Mouse (Mus musculus) R1 (cell line): Measurements from ENCODE around the gene Ankfn1.

Experiments
- DNase-seq: peaks from one replicate; pipeline ENCODE4 v3.0.0-alpha.2; 2018; ENCODE audit warnings: low read depth, low spot score

Gene Ankfn1

GRCm38 (mm10) chr11:89777431-89777830, at the start of gene Ankfn1:
Gene Ankfn1 (minus strand): TSS chr11:89777653.
- no peak for DNase-seq

GRCm38 (mm10) chr11:89823661-89824446, 46.4 kb upstream of the Ankfn1 start:
- DNase-seq = no peak

DNA sequence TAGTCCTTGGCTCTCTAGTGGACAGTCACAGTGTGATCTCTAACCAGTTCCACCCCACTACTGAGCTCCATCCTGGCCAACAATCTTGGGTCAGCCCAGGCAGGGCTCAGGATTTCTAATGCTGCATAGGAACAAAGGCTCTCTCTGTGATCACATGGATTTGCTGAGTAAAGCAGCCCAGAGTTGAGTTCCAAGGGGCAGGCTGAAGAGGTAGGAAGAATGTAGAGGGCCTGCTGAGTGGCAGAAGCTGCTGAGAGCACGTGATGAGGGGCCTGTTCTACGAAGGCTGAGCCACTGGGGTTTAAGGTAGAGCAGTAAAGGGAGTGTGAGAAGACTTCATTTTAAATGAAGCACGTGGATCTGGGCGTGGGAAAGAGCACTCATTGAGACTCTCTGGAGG, 41.1 kb upstream of the Ankfn1 start:
- peak; percentile 8 for DNase-seq

DNA sequence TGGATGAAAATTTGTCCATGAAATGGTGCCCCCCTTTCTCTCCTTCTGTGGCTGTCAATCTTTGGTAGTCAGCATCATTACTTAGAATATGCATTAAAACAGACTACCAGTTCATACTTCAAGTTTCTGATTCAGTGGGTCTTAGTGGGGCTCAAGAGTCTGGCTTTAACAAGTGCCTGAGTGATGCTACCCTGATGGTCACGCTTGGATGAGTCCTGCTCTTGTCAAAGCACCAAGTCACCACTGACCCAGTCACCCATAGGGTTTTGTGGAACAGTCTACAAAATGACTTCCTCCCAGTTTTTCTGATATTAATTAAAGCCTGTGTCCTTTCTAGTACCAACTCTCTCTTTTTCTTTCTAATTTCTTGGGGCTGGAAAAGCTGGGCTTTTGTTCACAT, 34.0 kb upstream of the Ankfn1 start:
- no peak for DNase-seq

- DNase-seq = no peak
Observed at GRCm38 (mm10) chr11:89807998-89808397, 30.5 kb upstream of the Ankfn1 start.

- peak; percentile 3 for DNase-seq
Observed at GRCm38 (mm10) chr11:89804822-89805221, 27.4 kb upstream of the Ankfn1 start.

DNA sequence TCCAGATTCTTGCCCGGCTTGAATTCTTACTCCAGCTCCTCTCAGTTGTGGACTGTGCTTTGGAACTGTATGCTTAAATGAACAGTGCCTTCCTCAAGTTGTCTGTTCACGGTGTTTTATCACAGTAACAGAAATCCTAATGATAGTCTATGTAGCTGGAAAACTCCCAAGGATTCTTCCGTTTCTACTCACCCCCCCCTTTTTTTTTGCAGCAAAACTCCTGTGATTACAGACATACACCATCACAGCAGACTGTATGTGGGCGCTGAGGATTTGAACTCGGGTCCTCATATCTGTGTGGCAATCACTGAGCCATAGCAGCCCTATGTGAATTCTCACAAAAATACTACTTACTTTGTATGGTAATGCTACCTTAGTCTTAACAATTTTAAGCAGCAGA, 26.5 kb upstream of the Ankfn1 start:
- no peak for DNase-seq

DNA sequence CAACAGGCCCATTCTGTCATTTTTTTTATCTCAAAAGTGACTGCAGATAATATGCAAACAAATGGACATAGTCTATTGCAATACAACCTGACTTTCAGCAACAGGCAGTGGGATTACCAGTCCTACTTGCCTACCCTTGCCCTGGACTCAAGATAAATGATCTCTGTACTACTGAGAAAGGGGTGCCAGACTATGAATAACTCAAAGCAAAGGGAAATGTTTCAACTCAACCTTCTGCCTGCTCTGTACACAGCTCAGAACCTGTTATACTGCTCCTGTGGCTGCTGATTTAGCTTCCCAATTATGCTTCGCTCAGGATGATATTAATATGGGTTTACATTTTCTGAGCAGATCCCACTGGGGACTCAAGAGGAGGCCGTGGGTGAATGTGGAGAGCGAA, 15.3 kb upstream of the Ankfn1 start:
- no peak for DNase-seq

GRCm38 (mm10) chr11:89776070-89776469, 1.4 kb downstream of the Ankfn1 start:
- peak; percentile 86 for DNase-seq

- DNase-seq = no peak
Observed at GRCm38 (mm10) chr11:89774913-89775312, 2.5 kb downstream of the Ankfn1 start.

DNA sequence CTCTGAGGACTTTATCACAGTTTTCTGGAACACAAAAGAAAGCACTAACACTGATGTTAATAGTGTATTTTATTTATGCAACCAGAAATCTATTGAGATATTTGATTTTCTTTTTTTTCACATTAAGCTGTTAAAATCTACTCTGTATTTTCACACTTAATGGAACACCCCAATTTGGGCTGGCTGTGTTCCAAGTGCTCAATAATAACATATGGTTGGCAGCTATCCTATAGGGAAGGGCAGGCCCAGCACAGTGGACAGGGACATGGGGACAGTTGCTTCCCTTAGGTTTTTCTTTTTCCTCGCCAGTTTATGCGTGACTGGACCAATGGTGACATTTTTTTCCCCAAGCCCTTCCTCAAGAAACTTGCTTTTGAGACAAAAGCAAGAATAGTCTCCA, 4.5 kb downstream of the Ankfn1 start:
- no peak for DNase-seq

DNA sequence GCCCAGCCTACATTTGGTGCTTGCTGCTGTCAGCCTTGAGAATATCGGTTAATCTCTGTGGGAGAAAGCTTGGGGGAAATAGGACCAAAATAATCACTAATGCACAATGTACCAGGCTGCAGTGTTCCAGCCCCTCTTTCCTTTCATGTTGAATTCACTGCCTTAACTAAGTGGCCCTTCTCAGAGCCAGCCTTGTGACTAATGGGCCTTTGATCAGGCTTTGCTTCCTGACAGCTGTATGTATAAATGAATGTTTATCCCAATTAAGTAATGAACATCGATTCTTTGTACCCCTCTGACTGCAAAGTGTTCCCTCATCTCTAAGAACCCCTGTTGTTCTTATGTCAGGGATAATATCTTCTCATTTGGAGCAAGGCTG, 11.7 kb downstream of the Ankfn1 start:
- DNase-seq = no peak

DNA sequence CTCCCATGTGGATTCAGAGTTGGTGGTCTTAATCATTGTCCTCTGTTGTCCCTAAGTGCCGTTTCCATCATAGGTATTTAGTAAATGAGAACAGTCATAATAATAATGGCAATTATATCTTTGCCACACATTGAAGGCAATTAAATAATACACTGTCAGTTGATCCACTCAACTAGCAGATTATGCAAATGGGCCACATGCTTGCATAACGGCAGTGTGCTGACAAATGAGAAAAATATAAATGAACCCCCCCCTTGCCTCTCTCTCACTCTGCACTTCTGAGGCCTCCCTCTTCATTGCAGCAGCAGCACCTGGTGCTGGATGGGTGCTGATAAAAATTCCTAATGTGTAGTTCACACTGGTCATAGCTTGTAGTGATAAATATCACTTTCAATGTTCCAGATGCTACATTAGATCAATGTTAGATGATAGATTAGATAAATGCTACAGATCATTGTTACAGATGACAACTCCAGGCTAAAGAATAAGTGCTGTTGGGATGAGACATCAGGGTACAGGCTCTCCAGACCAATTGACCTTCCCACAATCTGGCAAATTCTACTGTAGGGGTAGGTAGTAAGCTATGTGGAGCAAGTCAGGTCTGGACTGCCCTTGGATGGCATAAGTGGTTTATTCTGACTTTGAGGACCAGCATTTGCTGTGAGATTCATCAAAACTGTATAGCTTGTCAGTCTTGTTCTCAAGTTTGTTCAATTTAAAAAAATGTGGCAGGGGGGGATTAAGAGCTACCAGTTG, 12.3 kb downstream of the Ankfn1 start:
- no peak for DNase-seq

DNA sequence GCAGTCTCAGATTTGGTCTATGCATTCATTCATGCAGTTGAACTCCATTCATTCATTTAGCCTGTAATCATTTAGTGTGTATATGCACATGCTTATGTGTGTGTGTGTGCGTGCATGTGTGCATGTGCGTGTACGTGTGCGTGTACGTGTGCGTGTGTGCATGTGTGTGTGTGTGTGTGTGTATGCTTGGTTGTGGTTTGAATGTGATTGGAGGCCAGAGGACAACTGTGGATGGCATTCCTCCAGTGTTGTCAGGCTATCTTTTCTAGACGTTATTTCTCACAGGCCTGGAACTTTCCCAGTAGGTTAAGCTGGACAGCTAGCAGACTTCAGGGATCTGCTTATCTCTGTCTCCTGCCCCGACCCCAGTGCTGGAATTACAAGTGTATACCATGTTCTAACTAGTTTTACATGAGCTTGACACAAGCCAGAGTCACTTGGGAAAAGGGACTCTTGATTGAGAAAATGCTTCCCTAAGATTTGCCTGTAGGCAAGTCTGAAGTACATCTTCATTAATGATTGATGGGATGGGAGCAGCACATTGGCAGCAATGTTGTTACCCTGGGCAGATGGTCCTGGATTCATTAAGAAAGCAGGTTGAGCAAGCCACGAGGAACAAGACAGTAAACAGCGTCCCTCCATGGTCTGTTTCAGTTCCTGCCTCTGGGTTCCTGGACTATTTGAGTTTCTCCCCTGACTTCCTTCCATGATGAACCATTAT, 43.3 kb downstream of the Ankfn1 start:
- DNase-seq = no peak

DNA sequence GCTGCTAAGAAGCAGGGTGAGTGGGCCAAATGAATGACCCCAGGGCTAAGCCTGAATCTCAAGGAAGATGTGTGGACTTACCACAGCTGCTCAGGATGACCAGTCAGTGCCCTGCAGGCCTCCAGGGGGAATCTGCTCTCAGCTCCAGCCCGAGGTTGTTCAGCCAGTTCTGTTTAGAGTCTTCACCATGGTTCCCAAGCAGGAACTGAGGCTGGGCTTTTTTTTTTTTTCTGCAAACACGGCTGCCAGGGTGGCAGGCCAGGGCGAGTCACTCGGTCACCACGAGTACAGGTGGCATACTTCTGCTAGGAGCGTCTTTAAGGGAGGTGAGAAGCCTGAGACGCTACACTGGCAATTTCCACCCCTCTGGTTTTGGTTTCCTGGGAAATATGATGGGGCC, 43.9 kb downstream of the Ankfn1 start:
- no peak for DNase-seq

GRCm38 (mm10) chr11:89720847-89721246, 56.6 kb downstream of the Ankfn1 start:
- DNase-seq = peak; percentile 60

DNA sequence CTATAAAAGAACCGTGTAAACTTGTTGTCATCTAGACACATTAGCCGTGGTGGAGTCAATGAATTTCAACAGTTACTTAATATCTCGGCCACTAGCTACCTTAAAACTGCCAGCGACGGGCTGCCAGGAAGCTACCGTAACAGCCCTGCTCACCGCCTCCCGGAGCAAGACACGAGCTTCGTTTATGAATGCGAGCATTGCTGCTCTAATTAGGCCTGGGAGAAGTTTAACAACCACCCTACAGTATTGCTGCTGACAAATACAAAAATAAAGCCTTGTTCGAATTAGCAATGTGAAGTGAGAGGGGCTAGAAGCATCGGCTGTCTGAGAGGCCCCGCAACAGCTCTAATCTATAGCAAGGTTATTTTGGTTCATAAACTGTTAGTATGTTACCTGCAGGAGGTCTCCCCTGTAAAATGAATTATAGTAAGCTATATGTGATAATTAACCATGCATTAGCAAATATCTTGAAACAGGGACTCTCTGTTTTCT, 58.9 kb downstream of the Ankfn1 start:
- no peak for DNase-seq

DNA sequence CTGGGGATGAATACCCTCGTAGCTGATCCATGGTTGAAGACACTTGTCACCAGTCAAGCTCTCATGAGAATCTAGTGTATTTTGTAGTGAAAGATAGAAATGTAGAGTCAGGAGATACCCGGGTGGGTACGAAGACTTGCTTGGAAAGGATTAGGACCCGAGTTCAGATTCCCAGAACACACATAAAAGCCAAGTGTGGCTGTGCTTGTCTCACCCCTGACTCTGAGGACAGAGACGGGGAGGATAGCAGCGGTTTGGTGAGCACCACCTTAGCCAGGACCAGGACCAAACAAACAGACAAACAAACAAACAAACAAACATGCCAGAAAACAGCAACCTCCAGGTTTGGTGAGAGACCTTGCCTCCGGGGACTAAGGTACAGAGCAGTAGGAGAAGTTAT, 61.1 kb downstream of the Ankfn1 start:
- no peak for DNase-seq

DNA sequence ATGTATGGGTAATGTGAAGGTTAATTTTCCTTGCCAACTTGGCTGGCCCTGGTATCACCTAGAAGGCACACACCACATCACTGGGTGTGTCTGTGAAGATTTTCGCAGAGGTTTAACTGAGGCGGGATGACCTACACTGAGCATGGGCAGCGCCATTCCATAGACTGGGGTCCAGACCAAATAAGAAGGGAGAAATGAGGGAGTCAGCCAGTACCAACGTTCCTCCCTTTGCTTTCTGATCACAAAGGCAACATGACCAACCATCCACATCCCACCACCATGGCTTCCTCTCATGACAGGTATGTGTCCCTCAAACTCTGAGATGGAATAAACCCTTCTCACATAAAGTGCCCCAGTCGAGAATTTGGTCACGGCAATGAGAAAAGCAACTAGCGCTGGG, 68.9 kb downstream of the Ankfn1 start:
- DNase-seq = no peak

DNA sequence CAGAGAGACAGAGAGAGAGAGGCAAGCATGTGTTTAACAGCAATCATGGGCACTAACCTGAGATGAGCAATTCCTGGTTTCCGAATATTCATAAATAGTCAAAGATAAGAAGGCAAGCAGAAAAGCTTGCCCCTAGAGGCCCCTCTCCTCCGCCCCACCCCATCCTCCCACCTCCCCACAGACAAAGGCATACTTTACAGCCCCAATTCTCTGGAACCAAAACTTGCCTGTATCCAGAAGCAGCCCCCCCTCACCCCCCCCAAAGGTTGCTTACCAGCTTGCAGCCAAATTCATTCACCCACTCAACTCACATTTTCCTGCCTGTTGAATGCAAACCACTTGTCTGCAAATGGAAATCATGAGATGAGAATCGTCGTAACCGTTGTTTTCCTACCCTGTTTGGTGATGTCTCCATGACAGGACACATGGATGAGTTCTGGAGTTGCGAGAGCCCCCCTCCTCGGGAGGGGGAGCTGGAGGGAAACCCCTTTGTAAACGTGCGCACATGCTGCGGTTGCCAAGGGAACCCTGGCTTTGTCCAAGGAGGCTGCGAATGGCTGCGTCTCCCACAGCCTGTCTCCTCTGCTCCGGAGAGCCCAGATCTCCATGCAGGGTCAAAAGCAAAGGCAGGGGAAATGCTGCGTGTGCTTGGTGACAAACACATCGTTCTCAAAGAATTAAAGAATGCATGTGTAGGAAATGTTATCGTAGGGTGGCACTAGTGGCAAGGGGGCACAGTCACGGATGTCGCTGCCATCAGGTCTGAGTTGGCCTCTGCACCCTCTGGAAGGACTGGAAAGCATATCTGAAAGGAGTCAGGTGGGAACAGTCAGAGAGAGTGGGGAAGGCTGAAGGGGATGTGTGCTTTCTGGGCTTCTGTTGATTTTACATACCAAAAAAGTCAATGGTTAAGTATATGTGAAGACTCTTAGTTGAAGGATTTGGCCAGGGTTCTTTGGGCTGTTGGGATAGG, 80.7 kb downstream of the Ankfn1 start:
- DNase-seq = peak; percentile 12

DNA sequence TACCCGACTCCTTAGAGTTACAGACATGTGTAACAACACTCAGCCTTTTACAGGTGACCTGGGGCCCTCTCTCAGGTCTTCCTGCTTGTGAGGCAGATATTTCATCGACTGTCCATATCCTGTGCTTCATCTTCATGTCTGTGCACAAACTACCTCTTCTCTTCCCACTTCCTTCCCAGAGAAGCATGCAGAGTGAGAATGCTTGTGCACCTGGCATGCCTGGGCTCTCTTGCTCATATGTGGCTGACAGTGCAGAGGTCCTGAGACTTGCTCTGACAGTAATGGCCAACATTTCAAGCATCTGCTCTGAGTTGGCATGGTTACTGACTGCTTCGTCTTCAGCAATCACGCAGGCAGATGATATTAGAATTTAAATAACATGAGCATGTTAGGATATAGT, 83.8 kb downstream of the Ankfn1 start:
- DNase-seq = no peak
